Mouse (Mus musculus): ENCODE measurements around the gene Llgl2.

DNA sequence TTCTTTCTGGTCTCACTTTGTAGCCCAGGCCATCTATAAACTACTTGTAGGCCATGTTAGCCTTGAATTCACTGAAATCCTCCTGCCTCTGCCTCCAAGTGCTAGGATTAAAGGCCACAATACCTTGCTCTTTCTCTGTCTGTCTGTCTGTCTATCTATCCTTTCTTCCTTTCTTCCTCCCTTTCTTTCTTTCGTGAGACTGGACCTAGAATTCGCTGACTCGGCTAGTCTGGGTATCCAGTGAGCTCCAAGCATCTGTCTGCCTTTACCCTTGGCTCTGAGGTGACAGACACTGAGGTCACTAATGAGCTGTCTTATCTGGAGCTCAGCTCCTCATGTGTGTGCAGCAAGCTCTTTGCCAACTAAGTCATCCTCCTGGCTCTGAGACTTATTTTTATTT is 52.1 kb downstream of the Llgl2 start:
- TF ChIP-seq EP300 (IDR thresholded peaks at IDR 0.05) (no peak), CTCF (IDR thresholded peaks at IDR 0.05) (no peak)
